Mouse (Mus musculus) liver, embryonic 16.5 days (tissue): ENCODE measurements around the gene Map2k6. TPM values are rescaled to one million over a fixed set of nuclear protein-coding genes. Genes with fewer than 3 reads are reported as not detected.

ENCODE experiments used
- ATAC-seq: fragments of 200-750 bp; cut with Nextera tagmentation; 2 replicates; pipeline ENCODE4 v1.8.0; 2017; ENCODE audit warnings: low read depth, mild to moderate bottlenecking, moderate number of reproducible peaks, moderate library complexity
- H3K27ac ChIP-seq: fragments of 300-500 bp; sonication (generic); 2 replicates; pipeline ENCODE4 v1.5.1; 2014; ENCODE audit warnings: mild to moderate bottlenecking, low read length
- H3K27me3 ChIP-seq: fragments of 300-500 bp; sonication (generic); 2 replicates; pipeline ENCODE4 v1.6.1; 2014; ENCODE audit warnings: low read depth, low read length, mixed read lengths; ENCODE audit not compliant: control insufficient read depth, insufficient read depth
- H3K36me3 ChIP-seq: fragments of 300-500 bp; sonication (generic); 2 replicates; pipeline ENCODE4 v1.6.1; 2014; ENCODE audit warnings: mild to moderate bottlenecking; ENCODE audit not compliant: control insufficient read depth, insufficient read depth
- H3K4me1 ChIP-seq: fragments of 300-500 bp; sonication (generic); 2 replicates; pipeline ENCODE4 v1.6.1; 2014; ENCODE audit warnings: low read depth, low read length, mixed read lengths; ENCODE audit not compliant: control insufficient read depth
- H3K4me2 ChIP-seq: fragments of 300-500 bp; sonication (generic); 2 replicates; pipeline ENCODE4 v1.6.1; 2014; ENCODE audit warnings: low read depth, low read length, mixed read lengths
- H3K4me3 ChIP-seq: fragments of 300-500 bp; sonication (generic); 2 replicates; pipeline ENCODE4 v1.5.1; 2014; ENCODE audit warnings: low read depth, mild to moderate bottlenecking, low read length
- H3K9ac ChIP-seq: fragments of 300-500 bp; sonication (generic); 2 replicates; pipeline ENCODE4 v1.6.1; 2014; ENCODE audit warnings: low read depth, low read length
- H3K9me3 ChIP-seq: fragments of 300-500 bp; sonication (generic); replicated peaks from 2 replicates; pipeline ENCODE4 v1.6.1; 2016; ENCODE audit warnings: low read length; ENCODE audit not compliant: control insufficient read depth
- WGBS: fragments of 180-500 bp; shearing (Covaris S2); extraction: QIAGEN DNeasy Blood & Tissue Kit; methylation state at CpG from one replicate; pipeline ENCODE4 v1.1.7; 2014; ENCODE audit not compliant: insufficient replicate concordance; 5-methylcytosine and 5-hydroxymethylcytosine counted together
- polyA plus RNA-seq: library from polyadenylated mRNA; unstranded; fragments of >200 nt; fragmentation: Nextera tagmentation; extraction: Ambion mirVana; gene quantifications from 2 replicates; pipeline ENCODE4 v1.2.1, GENCODE M21; 2015

Gene Map2k6
- polyA plus RNA-seq, 1 experiment from 2014 or later: 5.5 TPM

DNA sequence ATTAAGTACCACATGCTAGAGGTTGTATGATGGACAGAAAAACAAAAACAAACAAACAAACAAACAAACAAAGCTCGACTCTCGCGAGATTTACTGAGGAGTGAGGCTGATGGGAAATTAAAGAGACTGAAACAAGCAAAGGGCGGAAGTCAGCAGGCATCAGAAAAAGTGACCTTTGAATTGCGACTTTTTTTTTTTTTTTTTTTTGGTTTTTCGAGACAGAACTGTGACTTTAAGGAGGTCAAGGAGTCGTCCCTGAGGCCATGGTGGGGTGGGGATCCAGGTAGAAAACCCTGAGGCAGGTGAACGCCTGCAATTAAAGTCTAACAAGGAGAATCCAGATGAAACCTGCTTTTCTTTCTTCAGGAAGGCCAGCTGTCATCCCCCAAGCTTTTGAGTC, 27.1 kb upstream of the Map2k6 start:
- no peak overlapping the region for H3K4me2 ChIP-seq
- H3K36me3 ChIP-seq: no peaks in the 10 kb centered on the region
- no peak for ATAC-seq
- no peak overlapping the region for H3K9ac ChIP-seq
- no peak overlapping the region for H3K4me3 ChIP-seq
- H3K27ac ChIP-seq: no peak overlapping the region
- H3K9me3 ChIP-seq: no peaks in the 10 kb centered on the region
- no peaks in the 10 kb centered on the region for H3K4me1 ChIP-seq
- WGBS: 45% methylated on average over 8 of the region's 8 CpGs
- no peaks in the 10 kb centered on the region for H3K27me3 ChIP-seq

DNA sequence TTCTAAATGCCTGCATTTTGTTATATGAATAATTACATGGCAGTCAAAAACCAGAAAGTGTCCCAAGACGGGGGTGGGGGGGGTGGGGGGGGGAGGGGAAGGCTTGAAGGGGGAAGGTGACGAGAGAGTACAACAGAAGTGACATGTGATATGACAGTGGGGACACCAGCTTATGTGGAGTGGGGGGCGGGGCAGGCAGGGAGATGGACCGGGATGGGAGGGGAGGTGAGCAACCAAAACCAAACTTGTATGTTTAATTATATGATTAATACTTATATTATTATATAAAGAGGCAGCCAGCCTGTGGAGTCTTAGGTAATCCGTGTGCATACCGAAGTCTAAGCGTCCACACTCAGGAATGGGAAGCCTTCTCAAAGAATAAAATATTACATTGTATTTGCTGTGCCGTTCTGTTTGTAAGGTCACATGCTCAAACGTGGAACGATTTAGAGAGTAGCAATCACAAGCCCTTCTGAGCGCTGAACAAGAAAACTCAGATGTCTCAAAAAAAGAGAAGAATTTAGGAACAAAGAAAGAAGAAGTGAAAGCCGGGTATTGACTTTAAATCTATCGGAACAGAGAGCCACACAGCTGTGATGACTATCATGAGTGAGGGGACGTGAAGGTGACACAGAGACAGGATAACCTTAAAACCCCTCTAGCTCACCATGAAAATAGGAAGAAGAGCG, 26.5 kb upstream of the Map2k6 start:
- Histone ChIP-seq H3K4me1 (no peaks in the 10 kb centered on the region), H3K4me3 (no peak overlapping the region), H3K27me3 (no peaks in the 10 kb centered on the region), H3K9me3 (no peaks in the 10 kb centered on the region), H3K9ac (no peak overlapping the region), H3K27ac (no peak overlapping the region), H3K4me2 (no peak overlapping the region), H3K36me3 (no peaks in the 10 kb centered on the region)
- ATAC-seq: no peak
- 46% methylated on average over 15 of the region's 15 CpGs for WGBS

DNA sequence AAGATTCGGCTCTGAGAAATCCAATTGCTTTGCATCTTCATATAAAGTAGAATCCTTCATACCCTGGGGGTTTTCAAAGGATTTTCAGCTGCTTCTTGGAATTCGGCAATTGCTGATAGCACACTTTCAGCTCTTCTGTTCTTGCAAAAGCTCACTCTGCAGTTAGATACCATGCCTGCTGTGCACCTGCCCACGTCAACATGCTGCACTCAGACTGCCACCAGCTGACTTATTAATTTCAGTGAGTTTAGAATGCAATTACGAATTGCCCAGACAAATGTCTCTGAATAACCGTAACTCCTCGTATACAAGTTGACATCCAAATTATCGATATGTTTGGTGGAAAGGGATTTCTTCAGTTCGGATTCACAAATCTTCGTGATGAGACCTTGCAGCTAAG, 24.9 kb upstream of the Map2k6 start:
- Histone ChIP-seq H3K4me1 (no peaks in the 10 kb centered on the region), H3K9me3 (no peaks in the 10 kb centered on the region), H3K27me3 (no peaks in the 10 kb centered on the region), H3K27ac (no peak overlapping the region), H3K4me3 (no peak overlapping the region), H3K9ac (no peak overlapping the region), H3K4me2 (no peak overlapping the region), H3K36me3 (no peaks in the 10 kb centered on the region)
- no peak for ATAC-seq
- 69% methylated on average over 9 of the region's 9 CpGs for WGBS

DNA sequence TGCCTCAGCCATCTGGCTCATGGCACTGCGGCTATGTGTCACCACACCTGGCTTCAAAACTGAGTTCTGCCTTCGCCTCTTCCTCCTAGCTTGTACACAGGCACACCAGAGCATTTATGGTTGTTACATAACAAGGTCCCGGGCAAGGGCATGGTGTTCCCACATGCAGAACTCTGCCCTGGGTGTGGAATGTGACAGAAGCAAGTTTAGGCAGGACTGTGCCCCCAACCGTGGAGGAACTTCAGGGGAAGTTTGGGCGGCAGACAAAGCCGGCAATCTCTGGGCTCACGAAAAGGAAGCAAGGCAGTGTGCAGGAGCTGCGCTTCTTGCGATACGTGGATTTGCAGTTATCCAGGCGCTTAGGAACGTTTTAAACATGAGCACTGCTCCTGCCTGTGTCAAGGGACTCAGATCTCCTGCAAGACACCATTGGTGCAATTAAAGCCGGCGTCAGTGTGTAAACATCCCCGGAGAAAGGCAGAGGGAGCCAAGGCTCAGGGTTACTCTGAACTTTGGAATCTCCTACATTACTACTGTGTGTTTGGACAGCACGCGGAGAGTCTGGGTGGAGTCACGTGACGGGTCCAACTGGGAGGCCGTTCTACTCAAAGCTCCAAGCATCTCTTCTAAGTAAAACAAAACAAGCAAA, 19.1 kb upstream of the Map2k6 start:
- Histone ChIP-seq H3K27ac (peak overlapping the region; percentile 75), H3K9me3 (no peaks in the 10 kb centered on the region), H3K4me3 (peak overlapping the region; percentile 45), H3K4me1 (peaks cover 5% of the 10 kb centered on the region; the same call in 1 of the 2 replicates), H3K4me2 (peak overlapping the region; percentile 70), H3K36me3 (no peaks in the 10 kb centered on the region), H3K27me3 (no peaks in the 10 kb centered on the region), H3K9ac (no peak overlapping the region; the same call in 1 of the 2 replicates)
- ATAC-seq: peak; percentile 85
- 4% methylated on average over 20 of the region's 20 CpGs for WGBS

DNA sequence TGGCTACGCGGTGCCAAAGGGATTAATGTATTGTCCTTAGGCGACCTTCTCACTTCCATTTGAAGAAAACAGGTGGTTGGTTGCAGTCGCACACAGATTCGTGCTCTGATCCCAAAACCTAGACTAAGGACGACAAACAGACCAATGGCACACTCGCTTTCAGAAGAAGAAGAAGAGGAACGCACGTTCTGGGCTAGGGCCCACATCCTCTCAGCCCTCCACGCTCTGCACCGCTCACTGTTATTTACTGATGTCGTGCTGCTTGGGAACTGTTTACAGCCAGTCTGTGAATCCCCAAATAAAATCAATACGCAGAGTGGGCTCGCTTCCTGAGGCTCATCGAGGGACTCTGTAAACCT, 18.6 kb upstream of the Map2k6 start:
- peak overlapping the region; percentile 70 for H3K4me2 ChIP-seq
- peaks cover 5% of the 10 kb centered on the region; the same call in 1 of the 2 replicates for H3K4me1 ChIP-seq
- WGBS: 19% methylated on average over 15 of the region's 15 CpGs
- no peak overlapping the region for H3K9ac ChIP-seq
- no peaks in the 10 kb centered on the region for H3K27me3 ChIP-seq
- no peaks in the 10 kb centered on the region for H3K36me3 ChIP-seq
- 0 out of 2 replicates have a peak overlapping the region, but pooled peaks have one; percentile 15 for H3K27ac ChIP-seq
- ATAC-seq: peak; percentile 11; the same call in 1 of the 2 replicates
- H3K9me3 ChIP-seq: no peaks in the 10 kb centered on the region
- H3K4me3 ChIP-seq: peak overlapping the region; percentile 45

DNA sequence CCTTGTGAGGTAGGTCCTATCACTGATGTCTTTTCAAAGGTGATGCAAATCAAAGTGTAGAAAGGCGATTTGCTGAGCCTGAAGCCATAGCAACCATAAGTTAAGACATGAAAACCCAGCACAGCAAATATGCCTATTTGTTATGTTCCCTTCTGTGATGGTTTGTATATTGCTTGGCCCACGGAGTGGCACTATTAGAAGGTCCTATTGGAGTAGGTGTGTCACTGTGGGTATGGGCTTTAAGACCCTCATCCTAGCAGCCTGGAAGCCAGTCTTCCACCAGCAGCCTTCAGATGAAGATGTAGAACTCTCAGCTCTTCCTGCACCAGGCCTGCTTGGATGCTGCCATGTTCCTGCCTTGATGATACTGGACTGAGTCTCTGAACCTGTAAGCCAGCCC, 13.4 kb upstream of the Map2k6 start:
- Histone ChIP-seq H3K4me3 (no peak overlapping the region), H3K27ac (no peak overlapping the region), H3K9me3 (no peaks in the 10 kb centered on the region), H3K9ac (no peak overlapping the region), H3K4me2 (no peak overlapping the region), H3K27me3 (no peaks in the 10 kb centered on the region), H3K36me3 (no peaks in the 10 kb centered on the region), H3K4me1 (peaks cover under 1% of the 10 kb centered on the region; the same call in 1 of the 2 replicates)
- ATAC-seq: no peak
- 51% methylated on average over 2 of the region's 2 CpGs for WGBS

DNA sequence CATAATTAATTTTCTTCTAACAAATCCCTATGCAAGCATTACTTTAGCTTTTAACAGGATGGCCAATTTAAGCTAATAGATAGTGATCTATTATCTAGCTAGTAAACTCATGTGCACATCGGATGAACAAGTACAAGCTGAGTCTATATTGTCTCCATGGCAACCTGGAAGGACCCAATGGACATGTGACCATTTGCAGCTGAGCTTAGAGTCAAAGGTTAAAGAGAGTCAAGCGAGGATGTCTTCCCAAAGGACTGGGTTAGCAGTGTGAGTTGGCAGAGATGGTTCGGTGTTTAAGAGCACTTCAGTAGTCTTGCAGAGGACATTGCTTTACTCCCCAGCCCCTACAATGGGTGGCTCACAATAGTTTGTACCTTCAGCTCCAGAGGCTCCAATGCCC, 6.2 kb upstream of the Map2k6 start:
- 68% methylated on average over 3 of the region's 3 CpGs for WGBS
- H3K27me3 ChIP-seq: no peaks in the 10 kb centered on the region
- H3K9me3 ChIP-seq: no peaks in the 10 kb centered on the region
- H3K27ac ChIP-seq: no peak overlapping the region
- H3K36me3 ChIP-seq: no peaks in the 10 kb centered on the region
- ATAC-seq: no peak
- no peak overlapping the region for H3K9ac ChIP-seq
- no peaks in the 10 kb centered on the region for H3K4me1 ChIP-seq
- no peak overlapping the region for H3K4me3 ChIP-seq
- no peak overlapping the region for H3K4me2 ChIP-seq

DNA sequence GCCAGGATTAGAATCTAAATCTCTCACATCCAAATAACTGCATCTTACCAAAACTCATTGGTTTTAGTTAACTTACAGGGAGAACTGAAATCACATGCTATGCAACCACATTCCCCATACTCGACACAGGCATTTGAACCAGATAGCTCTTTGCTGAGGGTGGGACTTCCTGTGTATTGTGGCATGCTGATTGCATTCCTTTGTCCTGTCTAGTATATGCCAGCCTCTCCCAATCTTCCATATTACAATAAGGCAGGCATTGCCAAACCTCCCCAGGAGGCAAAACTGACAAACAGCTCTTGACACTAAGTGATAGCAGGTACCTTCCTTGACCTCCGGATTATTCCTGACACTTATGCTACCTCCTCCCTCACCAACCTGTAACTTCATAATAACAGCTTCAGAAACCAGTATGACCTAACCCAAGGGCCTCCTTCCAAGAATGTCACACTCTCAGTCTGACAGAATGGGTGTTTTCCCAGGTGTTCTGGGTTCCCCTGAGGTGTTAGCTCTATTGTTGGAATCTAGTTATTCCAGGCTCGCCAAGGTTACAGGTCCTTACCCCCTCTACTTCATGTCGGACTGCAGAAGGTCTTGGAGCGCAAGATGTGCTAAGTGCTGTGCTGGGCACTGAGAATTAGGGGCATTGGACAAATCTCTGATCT, 4.0 kb upstream of the Map2k6 start:
- Histone ChIP-seq H3K36me3 (no peaks in the 10 kb centered on the region), H3K27ac (no peak overlapping the region), H3K4me3 (no peak overlapping the region), H3K9me3 (no peaks in the 10 kb centered on the region), H3K9ac (no peak overlapping the region), H3K27me3 (no peaks in the 10 kb centered on the region), H3K4me1 (peaks cover 3% of the 10 kb centered on the region), H3K4me2 (no peak overlapping the region)
- no peak for ATAC-seq
- WGBS: 63% methylated on average over 5 of the region's 5 CpGs

DNA sequence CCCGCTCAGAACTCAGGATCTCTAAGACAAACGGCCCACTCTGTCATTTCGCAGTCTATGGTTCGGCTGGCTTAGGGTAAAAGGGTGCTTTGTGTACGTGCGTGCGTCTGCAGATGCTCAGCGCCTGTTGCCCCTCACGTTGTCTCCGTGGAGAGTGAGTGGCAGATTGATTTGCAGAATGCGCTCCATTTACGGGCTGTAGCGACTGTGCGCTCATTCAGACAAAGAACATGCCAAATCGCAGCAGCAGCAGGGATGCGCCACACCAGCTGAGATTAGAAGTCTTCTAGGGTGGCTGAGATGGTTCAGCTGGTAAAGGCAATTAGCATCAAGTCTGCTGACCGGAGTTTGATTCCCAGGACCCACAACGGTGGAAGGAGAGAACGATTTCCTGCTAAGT, 2.8 kb upstream of the Map2k6 start:
- H3K9ac ChIP-seq: no peak overlapping the region
- H3K4me1 ChIP-seq: peaks cover 6% of the 10 kb centered on the region
- WGBS: 63% methylated on average over 19 of the region's 19 CpGs
- no peaks in the 10 kb centered on the region for H3K27me3 ChIP-seq
- no peak overlapping the region for H3K27ac ChIP-seq
- no peak overlapping the region for H3K4me2 ChIP-seq
- H3K9me3 ChIP-seq: no peaks in the 10 kb centered on the region
- ATAC-seq: no peak
- H3K4me3 ChIP-seq: no peak overlapping the region
- H3K36me3 ChIP-seq: no peaks in the 10 kb centered on the region
